Mouse (Mus musculus) heart, postnatal 4 days (tissue): ENCODE measurements around the gene Cpxm2. TPM values are rescaled to one million over a fixed set of nuclear protein-coding genes. Genes with fewer than 3 reads are reported as not detected.

ENCODE experiments used
- DNase-seq: peaks from one replicate; pipeline ENCODE4 v3.0.0; 2021
- total RNA-seq, 2 experiments: library from RNA; stranded (reverse); gene quantifications; 2 replicates each; pipeline ENCODE4 v1.2.3; 2021

Cpxm2 gene
- total RNA-seq, 2 experiments from 2014 or later: 0.34 to 0.48 TPM

GRCm38 (mm10) chr7:132128687-132129086, 25.9 kb downstream of the Cpxm2 start:
- no peak for DNase-seq

GRCm38 (mm10) chr7:132124948-132125347, 29.6 kb downstream of the Cpxm2 start:
- DNase-seq: no peak

GRCm38 (mm10) chr7:132123211-132123610, 31.3 kb downstream of the Cpxm2 start:
- peak; percentile 8 for DNase-seq

- no peak for DNase-seq
Observed at GRCm38 (mm10) chr7:132119817-132120216, 34.7 kb downstream of the Cpxm2 start.

- no peak for DNase-seq
Observed at GRCm38 (mm10) chr7:132111770-132112169, 42.8 kb downstream of the Cpxm2 start.

- no peak for DNase-seq
Observed at GRCm38 (mm10) chr7:132110308-132110707, 44.2 kb downstream of the Cpxm2 start.

- DNase-seq: no peak
Observed at GRCm38 (mm10) chr7:132106891-132107290, 47.6 kb downstream of the Cpxm2 start.

- no peak for DNase-seq
Observed at GRCm38 (mm10) chr7:132105326-132105725, 49.2 kb downstream of the Cpxm2 start.

GRCm38 (mm10) chr7:132098441-132098840, 56.1 kb downstream of the Cpxm2 start:
- no peak for DNase-seq

- DNase-seq: no peak
Observed at GRCm38 (mm10) chr7:132094666-132095065, 59.9 kb downstream of the Cpxm2 start.

- no peak for DNase-seq
Observed at GRCm38 (mm10) chr7:132091551-132091950, 63.0 kb downstream of the Cpxm2 start.

- DNase-seq: no peak
Observed at GRCm38 (mm10) chr7:132088606-132089005, 65.9 kb downstream of the Cpxm2 start.

GRCm38 (mm10) chr7:132088181-132088580, 66.4 kb downstream of the Cpxm2 start:
- DNase-seq: no peak

- DNase-seq: no peak
Observed at GRCm38 (mm10) chr7:132075825-132076224, 78.7 kb downstream of the Cpxm2 start.

GRCm38 (mm10) chr7:132074503-132074902, 80.0 kb downstream of the Cpxm2 start:
- no peak for DNase-seq

- no peak for DNase-seq
Observed at GRCm38 (mm10) chr7:132070877-132071625, 83.5 kb downstream of the Cpxm2 start.

GRCm38 (mm10) chr7:132067951-132068350, 86.6 kb downstream of the Cpxm2 start:
- DNase-seq: no peak

GRCm38 (mm10) chr7:132067511-132067910, 87.0 kb downstream of the Cpxm2 start:
- no peak for DNase-seq

GRCm38 (mm10) chr7:132060116-132060515, 94.4 kb downstream of the Cpxm2 start:
- DNase-seq: peak; percentile 15

- DNase-seq: no peak
Observed at GRCm38 (mm10) chr7:132056565-132056964, 98.0 kb downstream of the Cpxm2 start.

GRCm38 (mm10) chr7:132046662-132047061, 107.9 kb downstream of the Cpxm2 start:
- DNase-seq: no peak

GRCm38 (mm10) chr7:132031940-132032531, 122.5 kb downstream of the Cpxm2 start:
- no peak for DNase-seq

- no peak for DNase-seq
Observed at GRCm38 (mm10) chr7:132026671-132027070, 127.9 kb downstream of the Cpxm2 start.

GRCm38 (mm10) chr7:132025591-132025990, 128.9 kb downstream of the Cpxm2 start:
- no peak for DNase-seq
